Mouse (Mus musculus) limb, embryonic 10.5 days (tissue): ENCODE data around the gene Stum. TPM values are rescaled to one million over a fixed set of nuclear protein-coding genes. Genes with fewer than 3 reads are reported as not detected.
A peak's percentile ranks its signal among the peaks of the same experiment; 100 is the strongest.

ENCODE experiments used
- DNase-seq: peaks from one replicate; pipeline ENCODE4 v3.0.0-alpha.2; 2017; ENCODE audit warnings: low spot score
- H3K27ac ChIP-seq: fragments of 300-500 bp; sonication (generic); 2 replicates; pipeline ENCODE4 v1.5.1; 2016; ENCODE audit warnings: mild to moderate bottlenecking
- H3K27me3 ChIP-seq: fragments of 300-500 bp; sonication (generic); 2 replicates; pipeline ENCODE4 v1.6.1; 2016; ENCODE audit warnings: low read depth, mild to moderate bottlenecking; ENCODE audit not compliant: poor library complexity, severe bottlenecking
- H3K36me3 ChIP-seq: fragments of 300-500 bp; sonication (generic); 2 replicates; pipeline ENCODE4 v1.6.1; 2016; ENCODE audit warnings: mild to moderate bottlenecking, moderate library complexity
- H3K4me1 ChIP-seq: fragments of 300-500 bp; sonication (generic); 2 replicates; pipeline ENCODE4 v1.6.1; 2016
- H3K4me3 ChIP-seq: fragments of 300-500 bp; sonication (generic); 2 replicates; pipeline ENCODE4 v1.5.1; 2016; ENCODE audit warnings: mild to moderate bottlenecking, moderate library complexity
- H3K9me3 ChIP-seq: fragments of 300-500 bp; sonication (generic); replicated peaks from 2 replicates; pipeline ENCODE4 v1.6.1; 2016; ENCODE audit warnings: mild to moderate bottlenecking
- WGBS: fragments of 180-500 bp; shearing (Covaris S2); methylation state at CpG from one replicate; pipeline ENCODE4 v1.1.7; 2016; 5-methylcytosine and 5-hydroxymethylcytosine counted together
- polyA plus RNA-seq: library from polyadenylated mRNA; unstranded; fragments of >200 nt; fragmentation: Nextera tagmentation; extraction: Ambion mirVana; gene quantifications from 2 replicates; pipeline ENCODE4 v1.2.1, GENCODE M21; 2016

The Stum gene
- polyA plus RNA-seq, 1 experiment from 2014 or later = 0.60 TPM

GRCm38 (mm10) chr1:180407727-180408719 is 75.3 kb downstream of the Stum start:
- Histone ChIP-seq H3K4me1 (peaks cover 68% of the 10 kb centered on the region), H3K27ac (peak overlapping the region; percentile 77), H3K36me3 (0 out of 2 replicates have a peak, but pooled peaks cover 2% of the 10 kb centered on the region), H3K9me3 (no peaks in the 10 kb centered on the region), H3K4me3 (no peak overlapping the region), H3K27me3 (no peaks in the 10 kb centered on the region)
- no peak for DNase-seq
- 79% methylated on average over 18 of the region's 18 CpGs for WGBS

GRCm38 (mm10) chr1:180407171-180407671 is 76.1 kb downstream of the Stum start:
- no peaks in the 10 kb centered on the region for H3K27me3 ChIP-seq
- peaks cover 71% of the 10 kb centered on the region for H3K4me1 ChIP-seq
- DNase-seq = peak; percentile 93
- peak overlapping the region; percentile 30 for H3K4me3 ChIP-seq
- H3K9me3 ChIP-seq = no peaks in the 10 kb centered on the region
- H3K27ac ChIP-seq = peak overlapping the region; percentile 77
- no peaks in the 10 kb centered on the region for H3K36me3 ChIP-seq
- 9% methylated on average over 16 of the region's 16 CpGs for WGBS

GRCm38 (mm10) chr1:180406336-180407035 is 76.8 kb downstream of the Stum start:
- H3K27me3 ChIP-seq = no peaks in the 10 kb centered on the region
- no peaks in the 10 kb centered on the region for H3K36me3 ChIP-seq
- 81% methylated on average over 11 of the region's 11 CpGs for WGBS
- DNase-seq = no peak
- peaks cover 72% of the 10 kb centered on the region for H3K4me1 ChIP-seq
- H3K4me3 ChIP-seq = no peak overlapping the region
- peak overlapping the region; percentile 54; the same call in 1 of the 2 replicates for H3K27ac ChIP-seq
- no peaks in the 10 kb centered on the region for H3K9me3 ChIP-seq

- Histone ChIP-seq H3K4me1 (peaks cover 77% of the 10 kb centered on the region), H3K4me3 (no peak overlapping the region), H3K27ac (peak overlapping the region; percentile 42; the same call in 1 of the 2 replicates), H3K27me3 (no peaks in the 10 kb centered on the region), H3K9me3 (no peaks in the 10 kb centered on the region), H3K36me3 (no peaks in the 10 kb centered on the region)
- DNase-seq = no peak
- 82% methylated on average over 9 of the region's 9 CpGs for WGBS
Observed at GRCm38 (mm10) chr1:180405576-180406335, 77.5 kb downstream of the Stum start.

GRCm38 (mm10) chr1:180404706-180405105 is 78.6 kb downstream of the Stum start:
- peaks cover 72% of the 10 kb centered on the region for H3K4me1 ChIP-seq
- H3K27me3 ChIP-seq = no peaks in the 10 kb centered on the region
- peak overlapping the region; percentile 72 for H3K27ac ChIP-seq
- no peak for DNase-seq
- no peaks in the 10 kb centered on the region for H3K36me3 ChIP-seq
- H3K9me3 ChIP-seq = no peaks in the 10 kb centered on the region
- no peak overlapping the region for H3K4me3 ChIP-seq
- 91% methylated on average over 3 of the region's 3 CpGs for WGBS

- H3K27me3 ChIP-seq = no peaks in the 10 kb centered on the region
- DNase-seq = no peak
- H3K4me3 ChIP-seq = no peak overlapping the region; the same call in 1 of the 2 replicates
- peak overlapping the region; percentile 72 for H3K27ac ChIP-seq
- H3K36me3 ChIP-seq = no peaks in the 10 kb centered on the region
- H3K9me3 ChIP-seq = no peaks in the 10 kb centered on the region
- WGBS = 79% methylated on average over 32 of the region's 32 CpGs
- peaks cover 64% of the 10 kb centered on the region for H3K4me1 ChIP-seq
Observed at GRCm38 (mm10) chr1:180403694-180404606, 79.4 kb downstream of the Stum start.

- H3K4me1 ChIP-seq = peaks cover 58% of the 10 kb centered on the region
- no peaks in the 10 kb centered on the region for H3K9me3 ChIP-seq
- no peaks in the 10 kb centered on the region for H3K36me3 ChIP-seq
- no peak overlapping the region for H3K4me3 ChIP-seq
- WGBS = 92% methylated on average over 8 of the region's 8 CpGs
- no peak for DNase-seq
- no peaks in the 10 kb centered on the region for H3K27me3 ChIP-seq
- peak overlapping the region; percentile 72 for H3K27ac ChIP-seq
Observed at GRCm38 (mm10) chr1:180403357-180403693, 80.0 kb downstream of the Stum start.

- no peaks in the 10 kb centered on the region for H3K9me3 ChIP-seq
- H3K36me3 ChIP-seq = no peaks in the 10 kb centered on the region
- peaks cover 51% of the 10 kb centered on the region for H3K4me1 ChIP-seq
- no peaks in the 10 kb centered on the region for H3K27me3 ChIP-seq
- DNase-seq = no peak
- H3K4me3 ChIP-seq = no peak overlapping the region
- H3K27ac ChIP-seq = peak overlapping the region; percentile 72; the same call in 1 of the 2 replicates
- 87% methylated on average over 11 of the region's 11 CpGs for WGBS
Observed at GRCm38 (mm10) chr1:180402481-180403081, 80.7 kb downstream of the Stum start.

- WGBS = 89% methylated on average over 6 of the region's 6 CpGs
- H3K36me3 ChIP-seq = no peaks in the 10 kb centered on the region
- H3K4me1 ChIP-seq = peaks cover 42% of the 10 kb centered on the region
- H3K4me3 ChIP-seq = no peak overlapping the region
- H3K9me3 ChIP-seq = no peaks in the 10 kb centered on the region
- no peak for DNase-seq
- H3K27ac ChIP-seq = no peak overlapping the region
- no peaks in the 10 kb centered on the region for H3K27me3 ChIP-seq
Observed at GRCm38 (mm10) chr1:180401725-180402124, 81.6 kb downstream of the Stum start.

GRCm38 (mm10) chr1:180400691-180401455 is 82.4 kb downstream of the Stum start:
- Histone ChIP-seq H3K4me3 (no peak overlapping the region), H3K4me1 (peaks cover 35% of the 10 kb centered on the region), H3K36me3 (no peaks in the 10 kb centered on the region), H3K27me3 (no peaks in the 10 kb centered on the region), H3K9me3 (no peaks in the 10 kb centered on the region), H3K27ac (no peak overlapping the region)
- no peak for DNase-seq
- 78% methylated on average over 4 of the region's 4 CpGs for WGBS

- Histone ChIP-seq H3K27ac (no peak overlapping the region), H3K4me3 (no peak overlapping the region), H3K27me3 (no peaks in the 10 kb centered on the region), H3K4me1 (peaks cover 15% of the 10 kb centered on the region), H3K9me3 (no peaks in the 10 kb centered on the region), H3K36me3 (no peaks in the 10 kb centered on the region)
- WGBS = 77% methylated on average over 3 of the region's 3 CpGs
- DNase-seq = no peak
Observed at GRCm38 (mm10) chr1:180398446-180398845, 84.9 kb downstream of the Stum start.
